Mouse (Mus musculus): Measurements from ENCODE around the gene Ppp1r16b. TPM values are rescaled to one million over a fixed set of nuclear protein-coding genes. Genes with fewer than 3 reads are reported as not detected.
"Not testable (repeated sequence)": the region's sequence is repeated elsewhere in the genome, so short reads cannot be mapped to it uniquely, and the experiment has no call there.

Gene Ppp1r16b
- total RNA-seq, 2 experiments from 2014 or later, result 11.3 to 13.4 TPM

GRCm38 (mm10) chr2:158717551-158718418 is 52.6 kb downstream of the Ppp1r16b start:
- no peak for DNase-seq
- intact Hi-C loops (cut with DNase I), result no loop called here

- DNase-seq, result no peak
- intact Hi-C loops (cut with DNase I), result no loop called here
Observed at GRCm38 (mm10) chr2:158718816-158719549, 53.8 kb downstream of the Ppp1r16b start.

GRCm38 (mm10) chr2:158720715-158721370 is 55.6 kb downstream of the Ppp1r16b start:
- intact Hi-C loops (cut with DNase I), result no loop called here

GRCm38 (mm10) chr2:158721481-158721880 is 56.3 kb downstream of the Ppp1r16b start:
- intact Hi-C loops (cut with DNase I), result no loop called here
- DNase-seq, result no peak

More at GRCm38 (mm10) chr2:158720715-158721370, 55.6 kb downstream of the Ppp1r16b start:
- no peak for DNase-seq

GRCm38 (mm10) chr2:158722135-158722534 is 56.9 kb downstream of the Ppp1r16b start:
- intact Hi-C loops (cut with DNase I), result no loop called here
- DNase-seq, result no peak

GRCm38 (mm10) chr2:158722991-158723551 is 57.9 kb downstream of the Ppp1r16b start:
- intact Hi-C loops (cut with DNase I), result no loop called here
- no peak for DNase-seq

GRCm38 (mm10) chr2:158723806-158724205 is 58.6 kb downstream of the Ppp1r16b start:
- DNase-seq, result no peak
- intact Hi-C loops (cut with DNase I), result no loop called here

- intact Hi-C loops (cut with DNase I), result no loop called here
- DNase-seq, result no peak
Observed at GRCm38 (mm10) chr2:158726252-158726651, 61.1 kb downstream of the Ppp1r16b start.

GRCm38 (mm10) chr2:158728061-158728815 is 63.0 kb downstream of the Ppp1r16b start:
- intact Hi-C loops (cut with DNase I), result no loop called here

GRCm38 (mm10) chr2:158730896-158731295 is 65.7 kb downstream of the Ppp1r16b start:
- intact Hi-C loops (cut with DNase I), result no loop called here
- no peak for DNase-seq

More at GRCm38 (mm10) chr2:158728061-158728815, 63.0 kb downstream of the Ppp1r16b start:
- no peak for DNase-seq

- DNase-seq, result no peak
- intact Hi-C loops (cut with DNase I), result no loop called here
Observed at GRCm38 (mm10) chr2:158732521-158732920, 67.3 kb downstream of the Ppp1r16b start.

GRCm38 (mm10) chr2:158733136-158733535 is 67.9 kb downstream of the Ppp1r16b start:
- intact Hi-C loops (cut with DNase I), result no loop called here
- DNase-seq, result no peak

GRCm38 (mm10) chr2:158733914-158734313 is 68.7 kb downstream of the Ppp1r16b start:
- intact Hi-C loops (cut with DNase I), result loop anchor here (2.0 kb wide), 1 partner anchor 61 kb away; no protein-coding TSS in a partner anchor
- peak in 1 of 2 experiments; percentile 29 for DNase-seq

GRCm38 (mm10) chr2:158734500-158735152 is 69.4 kb downstream of the Ppp1r16b start:
- intact Hi-C loops (cut with DNase I), result loop anchor here (2.0 kb wide), 1 partner anchor 62 kb away; no protein-coding TSS in a partner anchor
- DNase-seq, result peak; percentile 62 to 63

- intact Hi-C loops (cut with DNase I), result loop anchor here (2.0 kb wide), 1 partner anchor 63 kb away; no protein-coding TSS in a partner anchor
Observed at GRCm38 (mm10) chr2:158735340-158735739, 70.1 kb downstream of the Ppp1r16b start.

GRCm38 (mm10) chr2:158736247-158736646 is 71.0 kb downstream of the Ppp1r16b start:
- DNase-seq; intact Hi-C loops (cut with DNase I): not testable (repeated sequence)

More at GRCm38 (mm10) chr2:158735340-158735739, 70.1 kb downstream of the Ppp1r16b start:
- no peak for DNase-seq

- intact Hi-C loops (cut with DNase I), result no loop called here
Observed at GRCm38 (mm10) chr2:158738591-158738990, 73.4 kb downstream of the Ppp1r16b start.

GRCm38 (mm10) chr2:158739113-158739512 is 73.9 kb downstream of the Ppp1r16b start:
- intact Hi-C loops (cut with DNase I), result no loop called here
- DNase-seq, result no peak

More at GRCm38 (mm10) chr2:158738591-158738990, 73.4 kb downstream of the Ppp1r16b start:
- no peak for DNase-seq

- no peak for DNase-seq
- intact Hi-C loops (cut with DNase I), result loop anchor here (5.0 kb wide), 2 partner anchors 39 to 54 kb away; no protein-coding TSS in a partner anchor
Observed at GRCm38 (mm10) chr2:158741011-158741501, 75.9 kb downstream of the Ppp1r16b start.

Measured in heart, postnatal 36 days (tissue).